Mouse (Mus musculus) embryonic facial prominence, embryonic 14.5 days (tissue): ENCODE data around the gene Creg1. TPM values are rescaled to one million over a fixed set of nuclear protein-coding genes. Genes with fewer than 3 reads are reported as not detected.
A peak's percentile ranks its signal among the peaks of the same experiment; 100 is the strongest.

Source experiments
- ATAC-seq: fragments of 200-750 bp; cut with Nextera tagmentation; 2 replicates; pipeline ENCODE4 v1.8.0; 2017; ENCODE audit warnings: low read depth, moderate number of reproducible peaks, moderate TSS enrichment
- DNase-seq: peaks from one replicate; pipeline ENCODE4 v3.0.0-alpha.2; 2015; ENCODE audit warnings: low spot score
- H3K27ac ChIP-seq: fragments of 300-500 bp; sonication (generic); replicated peaks from 2 replicates; pipeline ENCODE4 v1.5.1; 2014; ENCODE audit warnings: low read depth, mild to moderate bottlenecking, low read length, moderate library complexity
- H3K27me3 ChIP-seq: fragments of 300-500 bp; sonication (generic); replicated peaks from 2 replicates; pipeline ENCODE4 v1.6.1; 2014; ENCODE audit warnings: low read length; ENCODE audit not compliant: control insufficient read depth, insufficient read depth
- H3K36me3 ChIP-seq: fragments of 300-500 bp; sonication (generic); 2 replicates; pipeline ENCODE4 v1.6.1; 2014; ENCODE audit warnings: low read length, mixed read lengths; ENCODE audit not compliant: control insufficient read depth, insufficient read depth
- H3K4me1 ChIP-seq: fragments of 300-500 bp; sonication (generic); 2 replicates; pipeline ENCODE4 v1.6.1; 2014; ENCODE audit warnings: antibody characterized with exemption, low read length; ENCODE audit not compliant: control insufficient read depth, insufficient read depth
- H3K4me2 ChIP-seq: fragments of 300-500 bp; sonication (generic); 2 replicates; pipeline ENCODE4 v1.6.1; 2014; ENCODE audit warnings: low read depth, mild to moderate bottlenecking, low read length, moderate library complexity, mixed read lengths
- H3K4me3 ChIP-seq: fragments of 300-500 bp; sonication (generic); 2 replicates; pipeline ENCODE4 v1.5.1; 2014; ENCODE audit warnings: low read depth, mild to moderate bottlenecking, low read length
- H3K9ac ChIP-seq: fragments of 300-500 bp; sonication (generic); 2 replicates; pipeline ENCODE4 v1.6.1; 2014; ENCODE audit warnings: low read depth, mild to moderate bottlenecking, low read length, moderate library complexity, mixed read lengths
- H3K9me3 ChIP-seq: fragments of 300-500 bp; sonication (generic); 2 replicates; pipeline ENCODE4 v1.6.1; 2016; ENCODE audit warnings: low read length; ENCODE audit not compliant: control insufficient read depth
- WGBS: fragments of 180-500 bp; shearing (Covaris S2); extraction: QIAGEN DNeasy Blood & Tissue Kit; methylation state at CpG from one replicate; pipeline ENCODE4 v1.1.7; 2014; 5-methylcytosine and 5-hydroxymethylcytosine counted together
- polyA plus RNA-seq: library from polyadenylated mRNA; unstranded; fragments of >200 nt; fragmentation: Nextera tagmentation; extraction: Ambion mirVana; gene quantifications from 2 replicates; pipeline ENCODE4 v1.2.1, GENCODE M21; 2014

Gene Creg1
- 77.1 and 81.0 TPM in 2 replicates for polyA plus RNA-seq

DNA sequence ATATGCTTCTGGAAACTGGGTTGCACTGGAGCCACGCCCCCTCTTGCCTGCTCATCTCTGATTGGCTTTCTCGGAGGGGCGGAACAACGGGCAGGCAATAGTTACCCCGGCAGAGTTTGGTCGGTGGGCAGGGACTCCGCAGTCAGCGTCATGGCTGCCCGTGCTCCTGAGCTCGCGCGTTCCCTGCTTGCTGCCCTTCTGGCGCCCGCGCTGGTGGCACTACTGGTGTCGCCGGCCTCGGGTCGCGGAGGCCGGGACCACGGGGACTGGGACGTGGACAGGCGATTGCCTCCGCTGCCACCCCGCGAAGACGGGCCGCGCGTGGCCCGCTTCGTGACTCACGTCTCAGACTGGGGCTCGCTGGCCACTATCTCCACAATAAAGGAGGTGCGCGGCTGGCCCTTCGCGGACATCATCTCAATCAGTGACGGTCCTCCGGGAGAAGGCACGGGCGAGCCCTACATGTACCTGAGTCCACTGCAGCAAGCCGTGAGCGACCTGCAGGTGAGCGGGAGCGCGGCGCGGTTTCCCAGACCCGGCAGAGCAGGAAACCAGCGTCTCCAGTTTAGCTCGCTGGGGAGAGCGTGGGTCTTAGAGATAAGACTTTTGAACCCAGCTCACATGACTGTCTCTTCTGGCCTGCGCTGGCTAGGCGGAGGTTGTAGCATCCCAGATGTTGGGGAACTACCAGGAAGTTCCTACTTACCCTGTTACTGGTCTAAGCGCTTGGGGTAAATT lies at the start of gene Creg1:
Gene Creg1 (plus strand): TSS at position 112 of the 738 bp plus-strand sequence.
- Histone ChIP-seq H3K4me1 (peaks cover 14% of the 10 kb centered on the region), H3K27ac (no peak within 1 kb of the TSS; the same call in 1 of the 2 replicates), H3K9ac (peak within 1 kb of the TSS; percentile 82), H3K4me2 (peak within 1 kb of the TSS; percentile 90), H3K36me3 (no peaks in the 10 kb centered on the region), H3K9me3 (no peaks in the 10 kb centered on the region), H3K27me3 (peaks cover 5% of the 10 kb centered on the region; the same call in 1 of the 2 replicates), H3K4me3 (peak within 1 kb of the TSS; percentile 82)
- ATAC-seq (peak; percentile 99), DNase-seq (peak; percentile 96)
- WGBS, result under 1% methylated on average over 40 of the region's 57 CpGs

DNA sequence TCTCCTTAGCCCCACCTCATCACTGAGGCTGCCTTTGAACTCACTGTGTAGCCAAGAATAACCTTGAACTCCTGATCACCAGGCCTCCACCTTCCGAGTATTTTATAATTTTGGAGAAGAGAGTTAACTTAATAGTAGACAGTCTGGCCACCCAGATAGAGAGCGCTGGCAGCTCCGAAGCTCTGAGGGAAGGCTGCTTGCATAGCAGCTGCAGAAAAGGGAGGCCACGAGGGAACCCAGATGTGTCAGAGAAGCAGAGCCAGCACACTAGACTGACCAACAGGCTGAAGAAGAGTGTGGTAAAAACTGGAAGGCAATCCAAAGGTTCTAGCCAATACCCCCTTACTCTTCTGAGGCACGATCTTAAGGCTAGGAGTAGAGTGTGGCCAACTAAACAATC lies 49.7 kb upstream of the Creg1 start:
- WGBS, result 78% methylated on average over 5 of the region's 5 CpGs

DNA sequence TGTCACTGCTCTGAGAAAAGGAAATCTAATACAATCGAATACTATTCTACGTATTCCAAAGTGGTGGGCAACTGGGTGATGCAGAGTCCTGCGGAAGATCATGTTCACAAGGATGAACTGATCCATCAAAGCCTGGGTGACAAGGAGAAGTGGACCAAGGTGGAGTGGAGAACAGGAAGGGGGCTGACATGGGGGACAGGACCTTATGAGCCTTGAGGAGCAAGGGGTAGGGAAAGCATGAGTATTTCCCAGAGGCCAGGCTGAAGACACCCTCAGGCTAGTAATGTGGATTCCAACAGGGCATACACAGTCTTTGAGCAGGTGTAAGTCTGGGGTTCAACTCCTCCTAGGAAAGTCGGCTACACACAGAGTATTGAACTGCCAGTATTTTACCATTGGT lies 47.1 kb upstream of the Creg1 start:
- ATAC-seq (no peak), DNase-seq (no peak)
- Histone ChIP-seq H3K27ac (no peak overlapping the region), H3K36me3 (no peaks in the 10 kb centered on the region), H3K9ac (no peak overlapping the region), H3K4me1 (peaks cover 14% of the 10 kb centered on the region), H3K4me2 (no peak overlapping the region), H3K9me3 (no peaks in the 10 kb centered on the region), H3K27me3 (no peaks in the 10 kb centered on the region), H3K4me3 (no peak overlapping the region)
- 79% methylated on average over 4 of the region's 4 CpGs for WGBS

More for the DNA sequence above, 49.7 kb upstream of the Creg1 start:
- Histone ChIP-seq H3K27ac (no peak overlapping the region), H3K4me3 (no peak overlapping the region), H3K9ac (no peak overlapping the region), H3K27me3 (no peaks in the 10 kb centered on the region), H3K4me2 (no peak overlapping the region), H3K9me3 (no peaks in the 10 kb centered on the region), H3K4me1 (peaks cover 14% of the 10 kb centered on the region), H3K36me3 (no peaks in the 10 kb centered on the region)
- no peak for DNase-seq
- ATAC-seq, result no peak

DNA sequence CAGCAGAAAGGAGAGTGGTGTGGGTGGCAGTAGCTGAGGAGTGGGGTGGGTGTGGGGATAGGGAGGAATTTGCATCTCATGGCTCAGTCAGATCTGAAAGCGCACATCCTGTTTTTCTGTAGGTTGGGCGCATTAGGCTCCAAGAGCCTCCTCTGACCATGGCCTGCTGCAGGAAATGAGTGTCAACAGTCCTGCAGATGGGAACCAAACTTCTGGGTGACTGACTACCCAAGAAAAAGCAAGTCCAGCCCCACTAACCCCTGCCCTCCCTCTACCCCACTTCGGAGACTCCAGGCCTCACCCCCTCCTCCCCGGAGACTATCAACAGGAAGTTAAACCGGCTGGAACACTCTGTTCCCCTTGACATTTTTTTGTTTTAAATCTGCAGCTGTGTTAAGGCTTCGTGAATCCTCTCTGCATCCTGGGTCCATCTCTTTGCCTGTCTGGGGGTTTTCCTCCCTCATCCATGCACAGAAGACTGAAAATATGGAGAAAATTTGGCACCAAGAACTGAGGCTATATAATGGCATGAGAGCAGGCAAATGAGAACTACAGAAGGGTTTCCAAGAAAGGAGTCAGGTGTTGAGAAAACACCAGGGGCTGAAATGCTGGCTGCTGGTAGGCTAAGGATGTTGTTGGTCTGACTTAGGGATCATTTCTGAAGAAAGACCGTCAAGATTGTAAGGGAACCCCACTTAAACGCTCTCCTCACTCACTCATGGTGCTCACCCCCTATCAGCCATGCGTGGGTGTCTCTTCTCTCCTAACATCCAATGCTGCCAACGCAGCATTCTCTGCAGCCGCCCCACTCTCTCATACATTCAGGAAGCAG lies 45.6 kb upstream of the Creg1 start:
- no peak overlapping the region for H3K9ac ChIP-seq
- H3K27ac ChIP-seq, result peak overlapping the region; percentile 46; the same call in 1 of the 2 replicates
- no peaks in the 10 kb centered on the region for H3K9me3 ChIP-seq
- DNase-seq (peak; percentile 49), ATAC-seq (peak; percentile 33; the same call in 1 of the 2 replicates)
- no peaks in the 10 kb centered on the region for H3K36me3 ChIP-seq
- H3K4me1 ChIP-seq, result peaks cover 14% of the 10 kb centered on the region
- H3K27me3 ChIP-seq, result no peaks in the 10 kb centered on the region
- no peak overlapping the region for H3K4me3 ChIP-seq
- 39% methylated on average over 11 of the region's 11 CpGs for WGBS
- peak overlapping the region; percentile 4; the same call in 1 of the 2 replicates for H3K4me2 ChIP-seq

DNA sequence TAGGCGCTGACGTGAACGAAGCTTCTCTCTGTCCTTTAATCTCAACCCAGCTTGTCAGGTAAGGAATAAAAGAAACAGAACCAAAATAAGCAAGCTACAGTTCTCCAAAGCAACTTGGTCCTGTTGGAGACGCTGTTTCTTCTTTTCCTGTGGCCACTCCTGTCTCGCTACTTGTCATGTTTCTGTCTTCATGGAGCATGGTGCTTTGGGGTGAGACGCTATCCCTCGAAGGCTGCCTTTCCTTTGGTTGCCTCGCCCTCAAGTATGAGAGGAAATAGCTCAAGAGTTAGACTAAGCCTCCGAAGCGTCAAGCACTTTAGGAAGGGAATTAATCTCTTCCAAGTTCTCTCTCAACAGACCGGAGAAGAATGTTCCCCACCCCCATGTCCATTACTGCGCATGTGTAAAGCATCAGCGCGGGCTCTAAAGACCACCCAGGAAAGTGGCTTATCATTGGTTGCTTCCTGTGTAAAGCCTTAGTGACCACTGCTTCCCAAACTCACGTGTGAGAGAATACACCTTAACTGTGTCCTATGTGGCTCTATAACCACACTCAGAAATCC lies 44.9 kb upstream of the Creg1 start:
- Histone ChIP-seq H3K4me3 (no peak overlapping the region), H3K27ac (peak overlapping the region; percentile 46; the same call in 1 of the 2 replicates), H3K4me1 (peaks cover 14% of the 10 kb centered on the region), H3K4me2 (peak overlapping the region; percentile 4; the same call in 1 of the 2 replicates), H3K9me3 (no peaks in the 10 kb centered on the region), H3K9ac (no peak overlapping the region), H3K27me3 (no peaks in the 10 kb centered on the region), H3K36me3 (no peaks in the 10 kb centered on the region)
- WGBS, result 57% methylated on average over 15 of the region's 15 CpGs
- ATAC-seq (no peak), DNase-seq (no peak)

DNA sequence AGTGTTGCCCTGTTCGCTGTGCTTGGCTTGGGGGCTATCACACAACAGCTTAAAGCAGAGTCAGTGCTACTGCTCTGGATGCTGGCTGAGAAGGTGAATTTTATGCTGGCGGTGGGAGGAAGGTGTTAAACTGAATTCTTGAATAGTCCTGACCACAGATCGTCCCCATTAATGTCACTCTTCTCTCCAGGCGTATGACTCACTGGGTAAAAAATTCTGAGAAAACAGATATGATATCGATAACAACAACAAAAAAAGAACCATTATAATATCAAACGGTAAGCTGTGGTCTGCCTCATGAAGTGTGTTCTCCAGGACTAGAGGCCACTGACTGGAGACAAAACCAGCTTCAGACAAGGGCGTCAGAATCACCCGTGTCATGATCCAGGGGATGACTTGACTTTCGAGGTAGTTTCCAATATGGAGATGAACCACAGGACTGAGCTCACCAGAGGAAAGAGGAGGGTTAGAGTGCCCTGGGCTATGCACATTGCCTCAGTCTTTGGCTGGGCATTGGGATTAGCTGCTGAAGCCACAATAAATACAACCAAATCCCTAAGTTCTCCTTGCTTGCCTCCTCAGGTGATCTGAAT lies 40.9 kb upstream of the Creg1 start:
- Histone ChIP-seq H3K9me3 (no peaks in the 10 kb centered on the region), H3K36me3 (no peaks in the 10 kb centered on the region), H3K4me3 (no peak overlapping the region), H3K4me2 (no peak overlapping the region), H3K27me3 (no peaks in the 10 kb centered on the region), H3K9ac (no peak overlapping the region), H3K4me1 (peaks cover 12% of the 10 kb centered on the region), H3K27ac (no peak overlapping the region)
- no peak for ATAC-seq
- 86% methylated on average over 9 of the region's 9 CpGs for WGBS
- DNase-seq, result no peak

DNA sequence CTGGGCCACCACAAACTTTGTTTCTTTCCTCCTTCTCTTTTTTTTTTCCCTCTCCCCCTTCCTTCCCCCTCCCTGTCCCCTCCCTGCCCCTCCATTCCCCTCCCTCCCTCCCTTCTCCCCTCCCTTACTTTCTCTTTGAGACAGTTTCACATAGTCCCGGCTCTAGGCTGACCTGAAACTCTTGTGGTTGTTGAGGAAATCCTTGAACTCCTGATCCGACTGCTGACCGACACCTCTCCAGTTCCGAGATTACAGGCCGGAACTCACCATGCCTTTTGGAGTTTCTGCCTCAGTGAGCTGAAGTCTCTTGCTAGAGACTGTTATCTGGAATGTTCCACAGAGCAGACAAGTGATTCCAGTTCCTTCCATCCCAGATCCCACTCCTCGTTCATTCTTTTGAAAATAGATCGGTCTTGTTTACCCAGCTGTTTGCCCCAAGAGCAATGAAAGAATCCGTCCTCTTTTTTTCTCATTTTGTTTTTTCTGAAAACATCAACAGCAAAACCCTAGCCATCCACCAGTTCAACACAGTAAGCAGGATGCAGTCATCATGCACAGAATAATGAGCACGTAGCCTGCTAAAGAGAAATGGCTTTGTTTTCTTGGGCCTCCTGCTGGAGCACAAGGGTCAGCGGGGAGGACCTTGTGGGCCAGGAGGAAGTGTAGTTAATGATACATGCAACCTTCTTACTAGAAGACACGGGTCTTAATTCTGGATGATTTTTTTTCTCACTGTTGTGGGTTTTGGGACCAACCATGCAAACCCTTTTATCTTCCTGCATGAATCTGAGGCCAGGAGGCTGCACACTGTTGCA lies 39.1 kb upstream of the Creg1 start:
- no peak overlapping the region for H3K4me2 ChIP-seq
- H3K9ac ChIP-seq, result no peak overlapping the region
- no peaks in the 10 kb centered on the region for H3K9me3 ChIP-seq
- ATAC-seq, result no peak
- H3K27ac ChIP-seq, result no peak overlapping the region
- no peaks in the 10 kb centered on the region for H3K27me3 ChIP-seq
- no peaks in the 10 kb centered on the region for H3K36me3 ChIP-seq
- no peaks in the 10 kb centered on the region for H3K4me1 ChIP-seq
- H3K4me3 ChIP-seq, result no peak overlapping the region
- DNase-seq, result no peak
- 48% methylated on average over 11 of the region's 11 CpGs for WGBS
